Mouse (Mus musculus) embryonic facial prominence, embryonic 14.5 days (tissue): ENCODE data around the gene Carmil1. TPM values are rescaled to one million over a fixed set of nuclear protein-coding genes. Genes with fewer than 3 reads are reported as not detected.

Experiments used
- ATAC-seq: fragments of 200-750 bp; cut with Nextera tagmentation; 2 replicates; pipeline ENCODE4 v1.8.0; 2017; ENCODE audit warnings: low read depth, moderate number of reproducible peaks, moderate TSS enrichment
- DNase-seq: peaks from one replicate; pipeline ENCODE4 v3.0.0-alpha.2; 2015; ENCODE audit warnings: low spot score
- H3K27ac ChIP-seq: fragments of 300-500 bp; sonication (generic); replicated peaks from 2 replicates; pipeline ENCODE4 v1.5.1; 2014; ENCODE audit warnings: low read depth, mild to moderate bottlenecking, low read length, moderate library complexity
- H3K27me3 ChIP-seq: fragments of 300-500 bp; sonication (generic); replicated peaks from 2 replicates; pipeline ENCODE4 v1.6.1; 2014; ENCODE audit warnings: low read length; ENCODE audit not compliant: control insufficient read depth, insufficient read depth
- H3K36me3 ChIP-seq: fragments of 300-500 bp; sonication (generic); 2 replicates; pipeline ENCODE4 v1.6.1; 2014; ENCODE audit warnings: low read length, mixed read lengths; ENCODE audit not compliant: control insufficient read depth, insufficient read depth
- H3K4me1 ChIP-seq: fragments of 300-500 bp; sonication (generic); 2 replicates; pipeline ENCODE4 v1.6.1; 2014; ENCODE audit warnings: antibody characterized with exemption, low read length; ENCODE audit not compliant: control insufficient read depth, insufficient read depth
- H3K4me2 ChIP-seq: fragments of 300-500 bp; sonication (generic); 2 replicates; pipeline ENCODE4 v1.6.1; 2014; ENCODE audit warnings: low read depth, mild to moderate bottlenecking, low read length, moderate library complexity, mixed read lengths
- H3K4me3 ChIP-seq: fragments of 300-500 bp; sonication (generic); 2 replicates; pipeline ENCODE4 v1.5.1; 2014; ENCODE audit warnings: low read depth, mild to moderate bottlenecking, low read length
- H3K9ac ChIP-seq: fragments of 300-500 bp; sonication (generic); 2 replicates; pipeline ENCODE4 v1.6.1; 2014; ENCODE audit warnings: low read depth, mild to moderate bottlenecking, low read length, moderate library complexity, mixed read lengths
- H3K9me3 ChIP-seq: fragments of 300-500 bp; sonication (generic); 2 replicates; pipeline ENCODE4 v1.6.1; 2016; ENCODE audit warnings: low read length; ENCODE audit not compliant: control insufficient read depth
- WGBS: fragments of 180-500 bp; shearing (Covaris S2); extraction: QIAGEN DNeasy Blood & Tissue Kit; methylation state at CpG from one replicate; pipeline ENCODE4 v1.1.7; 2014; 5-methylcytosine and 5-hydroxymethylcytosine counted together
- polyA plus RNA-seq: library from polyadenylated mRNA; unstranded; fragments of >200 nt; fragmentation: Nextera tagmentation; extraction: Ambion mirVana; gene quantifications from 2 replicates; pipeline ENCODE4 v1.2.1, GENCODE M21; 2014

Gene Carmil1
- polyA plus RNA-seq, 1 experiment from 2014 or later: 31.3 TPM

- no peaks in the 10 kb centered on the region for H3K27me3 ChIP-seq
- no peak overlapping the region for H3K27ac ChIP-seq
- no peak overlapping the region for H3K4me3 ChIP-seq
- H3K9ac ChIP-seq: no peak overlapping the region
- no peak overlapping the region for H3K4me2 ChIP-seq
- WGBS: 91% methylated on average over 3 of the region's 3 CpGs
- no peaks in the 10 kb centered on the region for H3K4me1 ChIP-seq
- no peak for ATAC-seq
- no peak for DNase-seq
- no peaks in the 10 kb centered on the region for H3K9me3 ChIP-seq
- 0 out of 2 replicates have a peak, but pooled peaks cover 3% of the 10 kb centered on the region for H3K36me3 ChIP-seq
These were observed 133.6 kb downstream of the Carmil1 start for GRCm38 (mm10) chr13:24147006-24147405.

DNA sequence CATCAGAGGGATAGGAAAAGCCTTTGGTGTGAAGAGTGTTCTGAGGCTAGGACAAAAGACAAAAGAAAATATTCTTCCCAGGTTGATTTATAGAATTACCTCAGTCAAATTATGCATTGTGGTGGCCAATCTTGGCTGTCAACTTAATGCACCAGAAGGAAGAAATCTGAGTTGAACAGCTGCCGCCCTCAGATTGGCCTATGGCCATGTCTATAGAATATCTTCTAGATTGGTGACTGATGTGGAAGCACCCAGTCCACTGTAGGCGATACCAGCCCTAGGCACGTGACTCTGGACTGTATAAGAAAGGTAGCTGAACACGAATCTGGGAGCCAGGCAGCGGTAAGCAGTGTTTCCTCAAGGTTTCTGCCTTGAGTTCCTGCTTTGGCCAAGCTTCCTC is 134.1 kb downstream of the Carmil1 start:
- H3K27ac ChIP-seq: no peak overlapping the region
- no peak overlapping the region for H3K9ac ChIP-seq
- H3K4me2 ChIP-seq: no peak overlapping the region
- H3K4me1 ChIP-seq: no peaks in the 10 kb centered on the region
- DNase-seq (no peak), ATAC-seq (no peak)
- H3K4me3 ChIP-seq: no peak overlapping the region
- H3K9me3 ChIP-seq: no peaks in the 10 kb centered on the region
- 88% methylated on average over 5 of the region's 5 CpGs for WGBS
- 0 out of 2 replicates have a peak, but pooled peaks cover 7% of the 10 kb centered on the region for H3K36me3 ChIP-seq
- no peaks in the 10 kb centered on the region for H3K27me3 ChIP-seq

DNA sequence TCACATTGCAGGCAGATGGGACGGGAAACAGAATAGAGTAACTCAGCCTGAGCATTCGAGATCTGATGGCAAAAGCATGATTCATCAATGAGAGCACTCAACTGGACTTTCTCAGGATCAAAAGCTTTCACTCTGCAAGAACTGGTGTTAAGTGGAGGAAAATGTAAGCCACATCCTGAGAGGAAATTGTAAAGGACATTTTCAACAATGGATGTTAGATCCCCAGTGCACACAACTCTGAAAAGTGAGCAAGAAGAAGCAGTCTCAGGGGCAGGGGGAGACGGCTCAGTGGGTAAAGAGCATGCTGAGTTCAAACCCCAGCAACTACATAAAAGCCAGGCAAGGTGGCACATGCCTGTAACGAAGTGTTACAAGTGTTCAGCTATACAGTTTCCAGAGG is 135.7 kb downstream of the Carmil1 start:
- no peaks in the 10 kb centered on the region for H3K9me3 ChIP-seq
- H3K27ac ChIP-seq: no peak overlapping the region
- DNase-seq (no peak), ATAC-seq (no peak)
- no peaks in the 10 kb centered on the region for H3K4me1 ChIP-seq
- no peaks in the 10 kb centered on the region for H3K27me3 ChIP-seq
- 48% methylated on average over 4 of the region's 4 CpGs for WGBS
- no peak overlapping the region for H3K9ac ChIP-seq
- no peak overlapping the region for H3K4me2 ChIP-seq
- H3K4me3 ChIP-seq: no peak overlapping the region
- H3K36me3 ChIP-seq: 0 out of 2 replicates have a peak, but pooled peaks cover 12% of the 10 kb centered on the region

GRCm38 (mm10) chr13:24144141-24144540 is 136.5 kb downstream of the Carmil1 start:
- Histone ChIP-seq H3K4me2 (no peak overlapping the region), H3K36me3 (0 out of 2 replicates have a peak, but pooled peaks cover 12% of the 10 kb centered on the region), H3K4me3 (no peak overlapping the region), H3K4me1 (no peaks in the 10 kb centered on the region), H3K27ac (no peak overlapping the region), H3K9ac (no peak overlapping the region), H3K9me3 (no peaks in the 10 kb centered on the region), H3K27me3 (no peaks in the 10 kb centered on the region)
- DNase-seq: no peak
- WGBS: 21% methylated on average over 2 of the region's 2 CpGs
- ATAC-seq: no peak

GRCm38 (mm10) chr13:24136836-24137235 is 143.8 kb downstream of the Carmil1 start:
- Histone ChIP-seq H3K9ac (no peak overlapping the region), H3K36me3 (peaks cover 16% of the 10 kb centered on the region; the same call in 1 of the 2 replicates), H3K4me2 (no peak overlapping the region), H3K27me3 (no peaks in the 10 kb centered on the region), H3K4me1 (peaks cover 5% of the 10 kb centered on the region; the same call in 1 of the 2 replicates), H3K4me3 (no peak overlapping the region), H3K9me3 (no peaks in the 10 kb centered on the region), H3K27ac (no peak overlapping the region)
- ATAC-seq: no peak
- WGBS: 91% methylated on average over 5 of the region's 5 CpGs
- no peak for DNase-seq

- Histone ChIP-seq H3K4me2 (peak overlapping the region; percentile 20), H3K9me3 (no peaks in the 10 kb centered on the region)
These were observed 145.0 kb downstream of the Carmil1 start for GRCm38 (mm10) chr13:24135282-24136230.

GRCm38 (mm10) chr13:24132866-24133265 is 147.7 kb downstream of the Carmil1 start:
- no peak overlapping the region for H3K4me2 ChIP-seq
- no peaks in the 10 kb centered on the region for H3K27me3 ChIP-seq
- H3K9ac ChIP-seq: no peak overlapping the region
- WGBS: 91% methylated on average over 3 of the region's 3 CpGs
- peaks cover 5% of the 10 kb centered on the region; the same call in 1 of the 2 replicates for H3K4me1 ChIP-seq
- no peak overlapping the region for H3K27ac ChIP-seq
- H3K4me3 ChIP-seq: no peak overlapping the region
- no peak for ATAC-seq
- H3K9me3 ChIP-seq: no peaks in the 10 kb centered on the region
- DNase-seq: no peak
- H3K36me3 ChIP-seq: 0 out of 2 replicates have a peak, but pooled peaks cover 5% of the 10 kb centered on the region

More at GRCm38 (mm10) chr13:24135282-24136230, 145.0 kb downstream of the Carmil1 start:
- H3K4me3 ChIP-seq: no peak overlapping the region
- peaks cover 5% of the 10 kb centered on the region; the same call in 1 of the 2 replicates for H3K4me1 ChIP-seq
- DNase-seq (peak; percentile 29), ATAC-seq (peak; percentile 33; the same call in 1 of the 2 replicates)
- 0 out of 2 replicates have a peak overlapping the region, but pooled peaks have one; percentile 15 for H3K9ac ChIP-seq
- no peak overlapping the region for H3K27ac ChIP-seq
- no peaks in the 10 kb centered on the region for H3K27me3 ChIP-seq
- WGBS: 23% methylated on average over 21 of the region's 21 CpGs
- peaks cover 8% of the 10 kb centered on the region; the same call in 1 of the 2 replicates for H3K36me3 ChIP-seq

DNA sequence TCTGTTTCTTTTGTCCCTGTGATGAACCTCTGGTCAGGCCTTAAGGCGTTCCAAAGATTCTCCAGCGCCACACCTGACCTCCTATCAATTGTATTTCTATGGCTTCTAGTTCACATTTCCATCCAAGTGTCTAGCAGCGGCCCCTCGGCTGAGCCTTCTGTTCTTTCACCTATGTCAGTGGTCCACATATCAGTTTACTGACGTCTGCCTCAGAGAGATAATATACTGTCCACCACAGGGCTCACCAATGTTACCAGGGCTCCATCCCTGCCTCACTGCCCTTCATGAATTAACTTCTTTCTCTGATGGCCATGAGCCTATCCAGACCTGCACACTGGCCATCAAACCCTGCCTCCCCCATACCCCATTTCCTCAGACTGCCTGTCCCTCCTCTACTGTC is 149.3 kb downstream of the Carmil1 start:
- 87% methylated on average over 5 of the region's 5 CpGs for WGBS

More for the DNA sequence above, 149.3 kb downstream of the Carmil1 start:
- no peaks in the 10 kb centered on the region for H3K27me3 ChIP-seq
- DNase-seq: no peak
- H3K4me2 ChIP-seq: no peak overlapping the region
- H3K27ac ChIP-seq: no peak overlapping the region
- ATAC-seq: no peak
- H3K9ac ChIP-seq: no peak overlapping the region
- no peaks in the 10 kb centered on the region for H3K9me3 ChIP-seq
- no peak overlapping the region for H3K4me3 ChIP-seq
- no peaks in the 10 kb centered on the region for H3K36me3 ChIP-seq
- H3K4me1 ChIP-seq: peaks cover 5% of the 10 kb centered on the region; the same call in 1 of the 2 replicates
